Mouse (Mus musculus) bone marrow macrophage, adult 2 months (primary cell): ENCODE results near the gene Rab6a.

Experiments used
- CTCF ChIP-seq: IDR thresholded peaks from 2 replicates; pipeline ENCODE4 v1.5.1; 2012; ENCODE audit warnings: low read depth, mild to moderate bottlenecking, low read length, moderate library complexity
- POLR2A ChIP-seq: IDR thresholded peaks from 2 replicates; pipeline ENCODE4 v1.6.1; 2012; ENCODE audit warnings: mild to moderate bottlenecking, low read depth, low read length, borderline replicate concordance

DNA sequence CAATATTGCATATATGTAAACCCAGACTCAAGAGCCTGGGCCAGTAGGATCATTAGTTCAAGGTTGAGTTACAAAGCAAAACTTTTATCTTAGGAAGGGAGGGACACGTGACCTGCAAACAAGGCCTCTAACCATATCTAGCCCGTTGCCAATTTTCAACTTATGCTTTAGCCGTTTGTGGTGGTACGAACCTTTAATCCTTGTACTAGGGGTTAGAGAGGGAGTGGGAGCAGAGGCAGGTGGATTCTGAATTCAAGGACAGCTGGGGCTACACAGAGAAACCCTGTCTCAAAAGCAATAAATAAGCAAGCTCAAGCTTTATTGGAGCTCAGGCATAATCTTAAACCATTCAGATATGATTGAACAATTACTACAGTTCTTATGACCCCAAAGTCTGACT is 35.2 kb downstream of the Rab6a start:
- TF ChIP-seq POLR2A (no peak), CTCF (no peak)
